Mouse (Mus musculus) WW6 (cell line): ENCODE measurements at regions not wholly inside any gene's neighbourhood (a gene's known extent, or its start where the extent isn't known, plus 50 kb on each side); places are given as distances from the start of the nearest gene placed in this dataset.

Experiments
- DNase-seq: peaks from one replicate; pipeline ENCODE4 v3.0.0-alpha.2; 2013; ENCODE audit warnings: low read depth, low spot score

GRCm38 (mm10) chr3:18665738-18666137 is 717.5 kb downstream of the Cypt12 start:
- DNase-seq: no peak

- no peak for DNase-seq
Measured at GRCm38 (mm10) chr3:18667726-18668125, 719.5 kb downstream of the Cypt12 start.

GRCm38 (mm10) chr3:18668936-18669335 is 720.7 kb downstream of the Cypt12 start:
- no peak for DNase-seq

GRCm38 (mm10) chr3:18670203-18670700 is 722.0 kb downstream of the Cypt12 start:
- no peak for DNase-seq

- no peak for DNase-seq
Measured at GRCm38 (mm10) chr3:18671681-18672080, 723.5 kb downstream of the Cypt12 start.

GRCm38 (mm10) chr3:18683346-18684101 is 735.3 kb downstream of the Cypt12 start:
- no peak for DNase-seq

GRCm38 (mm10) chr3:18695113-18695792 is 747.0 kb downstream of the Cypt12 start:
- no peak for DNase-seq

- DNase-seq: no peak
Measured at GRCm38 (mm10) chr3:18696981-18697660, 748.9 kb downstream of the Cypt12 start.

GRCm38 (mm10) chr3:18698106-18698505 is 749.9 kb downstream of the Cypt12 start:
- no peak for DNase-seq

GRCm38 (mm10) chr3:18705165-18705564 is 757.0 kb downstream of the Cypt12 start:
- DNase-seq: no peak

- no peak for DNase-seq
Measured at GRCm38 (mm10) chr3:18705756-18706155, 757.5 kb downstream of the Cypt12 start.

GRCm38 (mm10) chr3:18706356-18706755 is 758.1 kb downstream of the Cypt12 start:
- DNase-seq: no peak

GRCm38 (mm10) chr3:18707730-18708129 is 759.5 kb downstream of the Cypt12 start:
- DNase-seq: no peak

GRCm38 (mm10) chr3:18711661-18712060 is 763.5 kb downstream of the Cypt12 start:
- no peak for DNase-seq

GRCm38 (mm10) chr3:18713986-18714385 is 765.8 kb downstream of the Cypt12 start:
- DNase-seq: no peak

GRCm38 (mm10) chr3:18714968-18715630 is 766.9 kb downstream of the Cypt12 start:
- DNase-seq: no peak

- no peak for DNase-seq
Measured at GRCm38 (mm10) chr3:18715776-18716175, 767.6 kb downstream of the Cypt12 start.

- DNase-seq: no peak
Measured at GRCm38 (mm10) chr3:18725507-18725906, 777.3 kb downstream of the Cypt12 start.

- no peak for DNase-seq
Measured at GRCm38 (mm10) chr3:18731251-18731650, 783.0 kb downstream of the Cypt12 start.

GRCm38 (mm10) chr3:18731674-18732073 is 783.5 kb downstream of the Cypt12 start:
- DNase-seq: no peak

- no peak for DNase-seq
Measured at GRCm38 (mm10) chr3:18733540-18733939, 785.3 kb downstream of the Cypt12 start.

GRCm38 (mm10) chr3:18738946-18739345 is 790.7 kb downstream of the Cypt12 start:
- DNase-seq: no peak
